Mouse (Mus musculus) neural tube, embryonic 13.5 days (tissue): ENCODE measurements around the gene Shh. TPM values are rescaled to one million over a fixed set of nuclear protein-coding genes. Genes with fewer than 3 reads are reported as not detected.
A peak's percentile ranks its signal among the peaks of the same experiment; 100 is the strongest.

Source experiments
- ATAC-seq: fragments of 200-750 bp; cut with Nextera tagmentation; 2 replicates; pipeline ENCODE4 v1.8.0; 2017; ENCODE audit warnings: low read depth, mild to moderate bottlenecking, moderate TSS enrichment, moderate library complexity
- H3K27ac ChIP-seq: fragments of 300-500 bp; sonication (generic); replicated peaks from 2 replicates; pipeline ENCODE4 v1.5.1; 2015; ENCODE audit warnings: moderate library complexity, mild to moderate bottlenecking, inconsistent platforms
- H3K27me3 ChIP-seq: fragments of 300-500 bp; sonication (generic); 2 replicates; pipeline ENCODE4 v1.6.1; 2015; ENCODE audit warnings: mild to moderate bottlenecking, inconsistent platforms
- H3K36me3 ChIP-seq: fragments of 300-500 bp; sonication (generic); 2 replicates; pipeline ENCODE4 v1.6.1; 2015; ENCODE audit warnings: mild to moderate bottlenecking, inconsistent platforms
- H3K4me1 ChIP-seq: fragments of 300-500 bp; sonication (generic); replicated peaks from 2 replicates; pipeline ENCODE4 v1.6.1; 2015; ENCODE audit warnings: inconsistent platforms
- H3K4me2 ChIP-seq: fragments of 300-500 bp; sonication (generic); 2 replicates; pipeline ENCODE4 v1.6.1; 2015; ENCODE audit warnings: inconsistent platforms, mild to moderate bottlenecking, moderate library complexity
- H3K4me3 ChIP-seq: fragments of 300-500 bp; sonication (generic); 2 replicates; pipeline ENCODE4 v1.5.1; 2015; ENCODE audit warnings: mild to moderate bottlenecking, inconsistent platforms
- H3K9ac ChIP-seq: fragments of 300-500 bp; sonication (generic); 2 replicates; pipeline ENCODE4 v1.6.1; 2015; ENCODE audit warnings: moderate library complexity, mild to moderate bottlenecking, inconsistent platforms
- H3K9me3 ChIP-seq: fragments of 300-500 bp; sonication (generic); 2 replicates; pipeline ENCODE4 v1.6.1; 2016; ENCODE audit warnings: inconsistent platforms
- WGBS: fragments of 180-500 bp; shearing (Covaris S2); methylation state at CpG from one replicate; pipeline ENCODE4 v1.1.7; 2015; 5-methylcytosine and 5-hydroxymethylcytosine counted together
- polyA plus RNA-seq: library from polyadenylated mRNA; unstranded; fragments of >200 nt; fragmentation: Nextera tagmentation; extraction: Ambion mirVana; gene quantifications from 2 replicates; pipeline ENCODE4 v1.2.1, GENCODE M21; 2015

Gene Shh
- 1.9 and 2.0 TPM in 2 replicates for polyA plus RNA-seq

DNA sequence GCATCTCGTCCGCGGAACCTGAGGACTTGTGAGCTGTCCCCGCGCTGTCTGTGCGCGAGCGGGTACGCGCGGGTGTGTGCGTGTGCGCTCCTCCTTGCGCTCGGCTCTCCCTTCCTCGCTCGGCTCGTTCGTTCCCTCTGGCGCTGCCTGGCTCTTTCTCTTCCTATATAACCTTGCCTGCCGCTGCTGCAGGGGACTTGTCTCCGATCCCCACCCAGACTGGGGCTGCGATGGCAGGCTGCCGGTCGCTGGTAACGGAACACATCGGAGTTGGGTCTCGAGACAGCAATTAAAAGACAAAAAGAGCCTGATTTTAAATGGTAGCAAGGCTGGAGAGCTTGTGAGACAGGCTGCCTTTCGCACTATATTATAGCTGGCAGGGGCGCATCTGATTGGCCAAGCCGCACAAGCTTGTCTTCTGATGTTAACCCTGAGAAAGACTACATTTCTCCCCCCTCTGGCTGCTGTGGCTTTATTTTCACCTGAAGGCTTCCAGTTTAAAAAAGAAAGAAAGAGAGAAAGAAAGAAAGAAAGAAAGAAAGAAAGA is at the start of gene Shh:
TSS of gene Shh (minus strand) at position 497 of the 547 bp plus-strand sequence.
- WGBS: under 1% methylated on average over 31 of the region's 31 CpGs
- ATAC-seq: peak; percentile 48
- 0 out of 2 replicates have a peak, but pooled peaks cover 2% of the 10 kb centered on the region for H3K9me3 ChIP-seq
- H3K9ac ChIP-seq: peak within 1 kb of the TSS; percentile 68
- H3K27me3 ChIP-seq: peaks cover 99% of the 10 kb centered on the region
- peaks cover 44% of the 10 kb centered on the region for H3K4me1 ChIP-seq
- H3K27ac ChIP-seq: peak within 1 kb of the TSS; percentile 63
- no peaks in the 10 kb centered on the region for H3K36me3 ChIP-seq
- peak within 1 kb of the TSS; percentile 82 for H3K4me2 ChIP-seq
- peak within 1 kb of the TSS; percentile 51 for H3K4me3 ChIP-seq

DNA sequence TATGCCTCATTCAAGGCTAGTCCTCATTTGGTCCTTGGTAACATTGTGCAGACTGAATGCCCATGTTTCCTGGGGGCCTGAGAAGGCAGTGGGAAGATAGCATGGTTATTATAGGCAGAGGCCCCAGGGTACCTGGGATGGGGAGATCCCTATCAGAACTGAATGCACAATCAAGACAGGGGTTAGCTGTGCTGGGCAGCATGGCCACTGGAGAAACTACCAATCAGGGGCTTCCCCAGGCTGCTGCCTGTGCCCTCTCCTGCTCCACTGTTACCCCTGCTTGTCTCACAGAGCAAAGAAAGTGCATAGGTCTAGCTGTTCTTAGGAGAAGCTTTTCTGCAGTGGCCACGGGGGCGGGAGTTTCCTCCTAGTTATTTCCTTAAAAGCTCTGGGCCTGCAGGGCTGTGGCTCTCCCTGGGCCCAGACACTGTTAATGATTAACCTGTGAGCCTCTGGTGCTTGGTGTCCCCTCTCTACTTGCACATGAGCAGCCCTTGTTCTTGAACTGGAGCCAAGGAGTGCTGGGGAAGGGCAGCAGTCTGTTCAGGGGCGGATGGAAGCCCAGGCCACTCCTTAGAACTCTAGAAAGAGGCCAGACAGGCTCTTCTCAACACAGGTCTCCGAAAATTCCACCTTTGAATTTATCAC is 33.9 kb upstream of the Shh start:
- 44% methylated on average over 4 of the region's 4 CpGs for WGBS
- Histone ChIP-seq H3K9ac (no peak overlapping the region), H3K9me3 (no peaks in the 10 kb centered on the region), H3K27me3 (no peaks in the 10 kb centered on the region), H3K4me3 (no peak overlapping the region), H3K27ac (no peak overlapping the region), H3K4me1 (no peaks in the 10 kb centered on the region), H3K36me3 (no peaks in the 10 kb centered on the region), H3K4me2 (no peak overlapping the region)
- no peak for ATAC-seq

DNA sequence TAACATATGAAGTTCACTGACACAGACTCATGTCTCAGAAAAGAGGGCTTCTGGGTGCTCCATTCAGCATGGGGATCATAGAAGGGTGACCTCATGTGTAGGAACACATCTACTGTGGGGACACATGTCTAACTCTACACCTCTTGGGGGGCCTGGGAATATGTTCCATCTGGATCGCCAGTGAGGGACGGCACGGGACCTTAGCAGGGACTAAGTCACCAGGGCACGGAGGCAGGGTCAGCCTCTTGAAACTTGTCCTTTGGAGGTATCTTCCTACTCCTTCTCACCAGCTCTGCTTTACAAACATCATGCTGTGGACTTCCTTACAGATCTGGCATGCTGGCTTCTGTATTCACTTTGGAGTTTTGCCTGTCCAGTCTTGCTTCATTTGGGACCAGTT is 31.8 kb upstream of the Shh start:
- no peaks in the 10 kb centered on the region for H3K36me3 ChIP-seq
- no peaks in the 10 kb centered on the region for H3K9me3 ChIP-seq
- no peak overlapping the region for H3K9ac ChIP-seq
- no peak overlapping the region for H3K4me2 ChIP-seq
- no peaks in the 10 kb centered on the region for H3K27me3 ChIP-seq
- no peak overlapping the region for H3K27ac ChIP-seq
- 93% methylated on average over 4 of the region's 4 CpGs for WGBS
- ATAC-seq: no peak
- no peak overlapping the region for H3K4me3 ChIP-seq
- no peaks in the 10 kb centered on the region for H3K4me1 ChIP-seq

DNA sequence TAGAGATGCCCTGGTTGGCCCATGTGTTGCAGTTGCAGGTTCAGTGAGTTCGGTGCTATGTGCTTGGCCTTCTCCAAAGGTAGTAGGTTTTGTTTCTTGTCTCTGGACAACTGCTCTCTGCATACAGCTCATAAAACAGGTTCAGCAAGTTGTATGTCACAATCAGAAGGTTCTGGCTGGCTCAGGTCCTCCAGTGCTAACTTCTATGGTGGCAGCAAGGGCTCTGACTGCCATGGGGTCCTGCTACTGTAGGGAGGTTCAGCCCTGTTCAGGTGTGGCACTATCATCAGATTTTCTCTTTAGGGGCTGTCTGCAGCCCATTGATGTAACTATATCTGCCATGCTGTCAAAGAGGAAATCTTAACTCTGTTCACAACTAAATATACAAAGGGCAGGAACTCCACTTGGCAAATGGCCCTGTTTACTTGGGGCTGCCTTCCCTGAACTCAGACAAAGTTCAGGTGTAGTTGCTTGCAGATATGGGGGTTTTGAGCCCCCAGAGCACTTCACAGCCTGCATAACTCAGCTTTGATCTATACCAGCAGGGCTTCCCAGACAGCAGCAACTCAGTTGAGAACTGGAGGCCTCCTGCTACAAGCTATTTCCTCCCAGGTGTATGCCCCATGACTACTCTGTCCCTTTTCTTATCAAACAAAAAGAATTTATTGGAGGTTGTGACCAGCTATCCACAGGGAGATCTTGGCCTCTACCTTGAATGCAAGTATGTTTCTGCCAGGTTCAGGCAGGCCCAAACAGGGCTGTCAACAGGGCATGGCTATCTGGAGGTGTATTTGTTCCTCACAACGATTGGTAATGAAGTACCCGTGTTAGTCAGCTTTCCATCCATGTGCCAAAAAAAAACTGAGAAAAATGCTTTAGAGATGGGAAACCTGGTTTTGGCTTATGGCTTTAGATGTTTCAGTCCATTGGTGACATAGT is 28.9 kb upstream of the Shh start:
- WGBS: 93% methylated on average over 3 of the region's 3 CpGs

DNA sequence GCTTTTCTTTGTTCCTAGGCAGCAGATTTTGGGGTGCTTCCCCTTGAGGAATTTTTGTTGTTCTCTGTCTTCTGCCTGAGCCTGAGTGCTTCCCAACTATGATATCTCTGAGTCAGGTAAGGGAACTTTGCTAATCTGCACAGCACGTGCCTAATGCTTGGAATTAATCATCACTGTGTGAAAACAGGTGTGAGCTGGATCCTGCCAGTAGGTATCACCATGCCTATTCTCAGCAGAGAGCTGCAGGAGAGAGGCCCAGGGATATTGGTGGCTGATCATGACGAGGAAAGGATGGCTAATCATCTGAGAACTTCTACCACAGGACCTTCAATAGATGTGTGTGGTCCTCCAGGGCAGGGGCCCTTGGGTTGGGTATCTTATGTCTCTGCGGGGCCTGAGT is 26.5 kb upstream of the Shh start:
- Histone ChIP-seq H3K36me3 (no peaks in the 10 kb centered on the region), H3K4me1 (no peaks in the 10 kb centered on the region), H3K9ac (no peak overlapping the region), H3K27ac (no peak overlapping the region), H3K9me3 (no peaks in the 10 kb centered on the region), H3K4me2 (no peak overlapping the region), H3K4me3 (no peak overlapping the region), H3K27me3 (no peaks in the 10 kb centered on the region)
- WGBS: 77% methylated on average over 3 of the region's 3 CpGs
- no peak for ATAC-seq

More for the DNA sequence above, 28.9 kb upstream of the Shh start:
- no peaks in the 10 kb centered on the region for H3K4me1 ChIP-seq
- no peak overlapping the region for H3K9ac ChIP-seq
- no peaks in the 10 kb centered on the region for H3K9me3 ChIP-seq
- ATAC-seq: no peak
- no peaks in the 10 kb centered on the region for H3K27me3 ChIP-seq
- H3K27ac ChIP-seq: no peak overlapping the region
- no peaks in the 10 kb centered on the region for H3K36me3 ChIP-seq
- H3K4me2 ChIP-seq: no peak overlapping the region
- H3K4me3 ChIP-seq: no peak overlapping the region

DNA sequence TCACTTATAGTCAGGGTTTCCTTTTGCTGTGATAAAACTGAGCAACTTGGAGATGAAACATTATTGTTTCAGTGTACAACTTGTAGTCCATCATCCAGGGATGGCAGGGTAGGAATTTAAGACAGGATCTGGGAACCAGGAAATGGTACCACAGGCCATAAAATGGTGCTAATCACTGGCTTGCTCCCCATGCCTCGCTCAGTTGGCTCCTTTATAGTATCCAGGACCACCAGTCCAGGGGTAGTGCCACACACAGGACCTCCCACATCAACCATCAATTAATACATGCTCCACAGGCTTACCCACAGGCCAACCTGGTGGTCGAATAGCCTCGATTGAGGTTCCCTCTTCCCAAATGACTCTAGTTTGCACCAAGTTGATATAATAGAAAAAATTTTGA is 15.9 kb upstream of the Shh start:
- Histone ChIP-seq H3K36me3 (no peaks in the 10 kb centered on the region), H3K4me2 (no peak overlapping the region), H3K4me3 (no peak overlapping the region), H3K27me3 (peaks cover 11% of the 10 kb centered on the region; the same call in 1 of the 2 replicates), H3K4me1 (no peaks in the 10 kb centered on the region), H3K9ac (no peak overlapping the region), H3K9me3 (no peaks in the 10 kb centered on the region), H3K27ac (no peak overlapping the region)
- 75% methylated on average over 3 of the region's 3 CpGs for whole genome bisulfite sequencing
- no peak for ATAC-seq

DNA sequence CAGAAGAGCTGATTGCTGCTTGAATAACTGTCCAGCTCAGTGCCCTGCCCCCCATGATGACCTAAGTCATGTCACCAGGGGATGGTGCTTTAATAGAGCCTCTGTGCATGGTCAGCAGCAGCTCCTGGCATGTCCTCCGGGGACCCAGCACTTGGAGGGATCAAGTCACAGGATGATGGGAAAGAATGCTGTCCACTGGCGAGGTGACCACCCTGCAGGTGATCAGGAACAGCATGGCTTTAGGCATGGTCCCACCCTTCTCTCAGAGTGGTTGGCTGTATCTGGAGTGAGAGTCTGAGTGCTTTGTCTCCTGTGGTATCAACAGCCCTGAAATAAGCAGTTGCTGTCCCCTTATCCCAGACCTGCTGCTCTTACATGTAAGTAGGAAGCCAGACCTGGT is 14.7 kb upstream of the Shh start:
- 67% methylated on average over 2 of the region's 2 CpGs for WGBS
- no peaks in the 10 kb centered on the region for H3K9me3 ChIP-seq
- no peak overlapping the region for H3K4me3 ChIP-seq

DNA sequence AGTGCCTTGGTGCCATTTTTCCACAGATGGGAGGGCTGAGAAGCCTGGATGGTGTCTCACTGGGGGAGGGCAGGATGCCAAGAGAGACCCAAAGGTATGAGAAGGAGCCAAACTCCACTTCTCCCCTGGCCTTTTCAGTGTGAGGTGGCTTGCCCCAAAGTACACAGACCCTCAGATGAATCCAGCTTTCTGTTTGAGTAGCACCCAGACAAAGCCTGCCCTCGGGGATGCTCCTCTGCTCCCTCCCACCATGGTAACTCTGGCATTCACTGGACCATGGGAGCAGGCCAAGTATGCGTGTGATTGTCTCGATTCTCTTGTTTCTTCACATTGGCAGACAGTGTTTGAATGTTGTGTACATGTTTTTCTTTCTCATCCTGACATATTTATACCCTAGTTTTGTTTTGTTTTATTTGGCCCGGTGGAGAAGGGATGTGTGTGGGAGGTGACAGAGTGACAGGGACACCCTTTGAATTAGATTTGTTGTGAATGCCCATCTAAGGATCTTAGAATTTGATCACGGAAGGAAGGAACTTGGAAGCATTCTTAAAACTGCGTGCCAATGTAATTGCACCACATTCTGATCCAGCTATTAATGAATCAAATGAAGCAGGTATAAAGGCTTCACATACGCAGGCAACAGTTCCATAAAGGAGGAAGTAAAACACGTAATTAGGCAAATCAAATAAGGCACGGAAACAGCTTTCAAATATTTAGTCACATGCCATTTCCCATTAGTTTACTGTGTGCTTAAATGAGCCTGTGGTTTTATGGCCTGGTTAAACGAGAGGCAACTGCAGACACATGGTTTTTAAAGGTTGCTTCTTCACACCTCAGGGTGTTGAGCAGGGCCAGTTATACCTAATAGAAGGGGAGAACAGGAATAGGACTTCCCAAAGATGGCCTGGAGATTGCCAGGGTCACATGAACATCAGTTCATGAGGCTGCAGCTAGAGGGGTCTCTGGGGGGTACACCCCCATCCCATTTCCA is 9.6 kb upstream of the Shh start:
- Histone ChIP-seq H3K36me3 (no peaks in the 10 kb centered on the region), H3K27ac (no peak overlapping the region), H3K9me3 (0 out of 2 replicates have a peak, but pooled peaks cover 2% of the 10 kb centered on the region), H3K4me2 (no peak overlapping the region), H3K4me1 (peaks cover 11% of the 10 kb centered on the region; the same call in 1 of the 2 replicates), H3K27me3 (peaks cover 42% of the 10 kb centered on the region), H3K4me3 (no peak overlapping the region), H3K9ac (no peak overlapping the region)
- ATAC-seq: peak; percentile 65; the same call in 1 of the 2 replicates
- WGBS: 38% methylated on average over 10 of the region's 10 CpGs

More for the DNA sequence above, 14.7 kb upstream of the Shh start:
- Histone ChIP-seq H3K36me3 (no peaks in the 10 kb centered on the region), H3K9ac (no peak overlapping the region), H3K27me3 (peaks cover 11% of the 10 kb centered on the region; the same call in 1 of the 2 replicates), H3K4me2 (no peak overlapping the region), H3K27ac (no peak overlapping the region), H3K4me1 (peaks cover 2% of the 10 kb centered on the region; the same call in 1 of the 2 replicates)
- ATAC-seq: no peak

DNA sequence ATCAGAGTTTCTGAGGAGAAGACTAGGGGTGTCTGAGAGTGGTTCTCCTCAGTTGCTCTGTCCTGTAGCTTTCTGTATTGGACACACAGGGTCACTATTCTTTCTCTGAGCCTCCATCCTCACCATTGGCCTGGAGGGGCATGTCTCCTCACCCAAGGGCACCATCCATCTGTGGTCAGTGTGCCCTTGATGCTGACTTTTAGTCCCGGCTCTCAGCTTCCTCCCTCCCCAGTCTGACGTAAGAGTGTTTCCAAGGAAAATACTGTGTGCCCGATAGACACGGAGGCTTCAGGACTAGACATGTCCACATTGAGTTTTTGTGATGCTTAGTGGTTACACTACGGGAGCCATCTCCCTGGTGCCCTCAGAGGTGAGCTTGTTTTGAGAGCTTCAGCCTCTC is 6.5 kb upstream of the Shh start:
- no peak for ATAC-seq
- Histone ChIP-seq H3K36me3 (no peaks in the 10 kb centered on the region), H3K27me3 (peaks cover 62% of the 10 kb centered on the region), H3K4me2 (no peak overlapping the region), H3K4me3 (no peak overlapping the region), H3K27ac (no peak overlapping the region), H3K9me3 (0 out of 2 replicates have a peak, but pooled peaks cover 3% of the 10 kb centered on the region), H3K9ac (no peak overlapping the region), H3K4me1 (peaks cover 11% of the 10 kb centered on the region; the same call in 1 of the 2 replicates)
- WGBS: 85% methylated on average over 5 of the region's 5 CpGs

DNA sequence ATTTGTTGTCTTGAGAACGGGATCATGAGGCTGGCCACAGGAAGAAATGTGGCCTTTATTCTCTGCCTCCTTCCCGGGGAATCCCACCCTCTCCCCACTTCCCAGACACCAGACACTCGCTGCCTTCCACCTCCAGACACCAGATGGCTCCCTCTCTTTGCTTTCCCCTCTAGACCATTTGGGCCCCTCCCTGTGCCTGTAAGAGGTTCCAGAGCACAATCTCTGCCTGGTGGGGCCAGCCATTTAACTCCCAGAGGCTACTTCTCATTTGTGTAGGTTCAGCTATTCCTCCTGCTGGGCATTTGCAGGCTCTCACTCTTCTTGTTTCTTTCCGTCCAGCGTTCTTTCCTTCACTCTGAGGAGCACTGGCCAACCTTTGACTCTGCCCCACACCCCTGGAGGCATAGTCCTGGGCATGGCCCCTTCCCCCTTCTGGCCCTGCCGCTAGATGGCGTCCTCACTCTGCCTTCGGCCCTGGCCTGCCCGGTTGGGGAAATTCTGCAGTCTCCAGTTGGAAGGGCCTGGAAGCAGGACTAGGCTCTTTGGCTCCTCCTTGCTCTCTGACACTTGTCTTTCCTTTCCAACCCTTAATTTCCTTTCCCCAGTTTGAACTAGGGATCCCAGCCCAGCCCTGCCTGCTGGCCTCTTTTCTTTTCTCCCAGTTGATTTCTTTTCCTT is 2.6 kb upstream of the Shh start:
- WGBS: 8% methylated on average over 9 of the region's 9 CpGs
- H3K4me1 ChIP-seq: peaks cover 22% of the 10 kb centered on the region
- H3K9me3 ChIP-seq: 0 out of 2 replicates have a peak, but pooled peaks cover 3% of the 10 kb centered on the region
- no peak for ATAC-seq
- peaks cover 99% of the 10 kb centered on the region for H3K27me3 ChIP-seq
- no peak overlapping the region for H3K9ac ChIP-seq
- H3K4me3 ChIP-seq: no peak overlapping the region
- no peak overlapping the region for H3K27ac ChIP-seq
- no peak overlapping the region for H3K4me2 ChIP-seq
- no peaks in the 10 kb centered on the region for H3K36me3 ChIP-seq

DNA sequence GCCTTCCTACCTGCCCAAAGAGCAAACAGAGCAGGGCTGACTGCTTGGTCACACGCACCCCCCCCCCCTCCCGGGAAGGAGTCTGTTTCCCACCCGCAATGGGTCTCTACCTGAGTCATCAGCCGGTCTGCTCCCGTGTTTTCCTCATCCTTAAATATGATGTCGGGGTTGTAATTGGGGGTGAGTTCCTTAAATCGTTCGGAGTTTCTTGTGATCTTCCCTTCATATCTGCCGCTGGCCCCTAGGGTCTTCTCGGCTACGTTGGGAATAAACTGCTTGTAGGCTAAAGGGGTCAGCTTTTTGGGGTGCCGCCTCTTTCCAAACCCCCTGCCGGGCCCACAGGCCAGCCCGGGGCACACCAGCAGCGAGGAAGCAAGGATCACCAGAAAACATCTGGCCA is 705 bp downstream of the Shh start:
- Histone ChIP-seq H3K36me3 (no peaks in the 10 kb centered on the region), H3K27ac (peak overlapping the region; percentile 63), H3K9ac (peak overlapping the region; percentile 68), H3K9me3 (no peaks in the 10 kb centered on the region), H3K4me2 (peak overlapping the region; percentile 82), H3K27me3 (peaks cover 100% of the 10 kb centered on the region), H3K4me3 (peak overlapping the region; percentile 51), H3K4me1 (peaks cover 44% of the 10 kb centered on the region)
- 1% methylated on average over 15 of the region's 15 CpGs for WGBS
- no peak for ATAC-seq
